Mouse (Mus musculus): ENCODE results near the gene Numb.

GRCm38 (mm10) chr12:83852512-83853213, 69.1 kb downstream of the Numb start:
- no peak for TF ChIP-seq MYOG (IDR thresholded peaks at IDR 0.05; ENCODE audit: control insufficient read depth, extremely low read depth, insufficient read length)
- no peak for TF ChIP-seq CTCF (IDR thresholded peaks at IDR 0.05; ENCODE audit: control insufficient read depth, insufficient read depth, insufficient read length)
- no peak for TF ChIP-seq CEBPB (IDR thresholded peaks at IDR 0.05; ENCODE audit: low read depth)
- no peak for TF ChIP-seq USF1 (IDR thresholded peaks at IDR 0.05; ENCODE audit: low read depth)
- TF ChIP-seq MYOD1 (IDR thresholded peaks at IDR 0.05; ENCODE audit: control insufficient read depth, insufficient read length, low read depth) = no peak
- TF ChIP-seq MAX (IDR thresholded peaks at IDR 0.05) = no peak
- no peak for TF ChIP-seq FOSL1 (IDR thresholded peaks at IDR 0.05; ENCODE audit: insufficient read depth, low read length, poor library complexity, severe bottlenecking)
